Mouse (Mus musculus): Measurements from ENCODE around the gene Nsl1. TPM values are rescaled to one million over a fixed set of nuclear protein-coding genes. Genes with fewer than 3 reads are reported as not detected.
A peak's percentile ranks its signal among the peaks of the same experiment; 100 is the strongest.

Gene Nsl1
- polyA plus RNA-seq, 2 experiments = 8.8 to 11.2 TPM

DNA sequence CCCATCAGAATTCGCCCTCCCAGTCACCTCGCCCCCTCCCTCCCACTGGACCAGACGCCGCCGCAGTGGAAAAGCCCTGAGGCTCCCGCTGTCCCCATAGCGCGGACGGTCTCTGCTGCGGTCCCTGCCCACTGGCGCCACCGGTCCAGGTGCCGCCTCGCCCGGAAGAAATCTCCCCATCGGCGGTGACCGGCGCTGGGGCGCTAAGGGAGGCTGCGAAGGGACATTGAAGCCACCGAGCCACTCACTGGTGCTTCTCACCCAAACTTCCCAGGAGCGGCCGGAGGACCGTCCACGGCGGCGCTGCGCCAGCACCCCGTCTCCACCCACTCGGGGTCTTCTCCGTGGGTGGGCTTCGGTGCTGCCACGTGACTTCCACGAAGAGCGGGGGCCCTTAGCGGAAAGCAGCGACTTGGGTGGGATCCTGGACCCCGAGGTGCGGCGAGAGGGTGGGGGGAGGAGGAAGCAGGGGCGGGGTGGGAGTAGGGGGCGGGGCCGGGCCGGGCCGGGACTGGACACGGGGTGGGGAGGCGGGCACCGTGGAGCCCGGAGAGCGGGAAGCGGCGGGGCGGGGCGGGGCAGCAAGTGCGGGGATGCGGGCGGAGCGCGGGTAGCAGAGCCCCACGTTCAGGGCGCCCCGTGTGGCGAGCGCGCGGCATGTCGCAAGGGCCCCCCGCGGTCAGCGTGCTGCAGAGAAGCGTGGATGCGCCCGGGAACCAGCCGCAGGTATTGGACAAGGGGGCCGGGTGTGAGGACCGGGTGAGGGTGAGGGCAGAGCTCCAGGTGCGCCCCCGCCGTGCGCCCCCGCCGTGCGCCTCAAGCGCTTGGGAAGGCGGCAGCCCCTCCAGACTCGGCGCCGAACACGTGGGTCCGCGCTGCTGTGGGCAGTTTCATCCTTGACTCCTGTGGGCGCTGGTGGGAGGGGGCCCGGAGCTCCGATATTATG is 35.3 kb downstream of the Nsl1 start, which contains the start of gene Batf3:
Gene Batf3 (plus strand): TSS at position 46 of the 946 bp plus-strand sequence.
- H3K4me2 ChIP-seq (ENCODE audit: low read depth) = peak within 1 kb of the TSS; percentile 47
- H3K36me3 ChIP-seq (replicated peaks; ENCODE audit: control insufficient read depth, insufficient read depth, low read depth) = no peaks in the 10 kb centered on the region
- no peak within 1 kb of the TSS for H3K27ac ChIP-seq
- TF ChIP-seq CTCF (IDR thresholded peaks at IDR 0.05; ENCODE audit: low read depth) (no peak), EP300 (IDR thresholded peaks at IDR 0.05; ENCODE audit: low read depth) (no peak)
- H3K9ac ChIP-seq (replicated peaks) = no peak within 1 kb of the TSS
- no peaks in the 10 kb centered on the region for H3K4me1 ChIP-seq (replicated peaks; ENCODE audit: control insufficient read depth in 2 of 2, insufficient read depth in 2 of 2, low read length in 1 of 2)
- DNase-seq (ENCODE audit: low read depth in 3 of 3, low spot score in 3 of 3) = no peak
- H3K4me3 ChIP-seq (ENCODE audit: insufficient read depth in 1 of 2, low read depth in 2 of 2, low read length in 2 of 2) = peak within 1 kb of the TSS; percentile 38 to 42
- ATAC-seq (ENCODE audit: insufficient read depth) = peak; percentile 21; the same call in 1 of the 2 replicates
- peaks cover 44% of the 10 kb centered on the region for H3K27me3 ChIP-seq (ENCODE audit: control insufficient read depth, insufficient read depth, low read length)
- H3K9me3 ChIP-seq (ENCODE audit: control insufficient read depth, low read length) = no peaks in the 10 kb centered on the region
- 2% methylated on average over 91 of the region's 95 CpGs for WGBS (ENCODE audit: insufficient replicate concordance)

DNA sequence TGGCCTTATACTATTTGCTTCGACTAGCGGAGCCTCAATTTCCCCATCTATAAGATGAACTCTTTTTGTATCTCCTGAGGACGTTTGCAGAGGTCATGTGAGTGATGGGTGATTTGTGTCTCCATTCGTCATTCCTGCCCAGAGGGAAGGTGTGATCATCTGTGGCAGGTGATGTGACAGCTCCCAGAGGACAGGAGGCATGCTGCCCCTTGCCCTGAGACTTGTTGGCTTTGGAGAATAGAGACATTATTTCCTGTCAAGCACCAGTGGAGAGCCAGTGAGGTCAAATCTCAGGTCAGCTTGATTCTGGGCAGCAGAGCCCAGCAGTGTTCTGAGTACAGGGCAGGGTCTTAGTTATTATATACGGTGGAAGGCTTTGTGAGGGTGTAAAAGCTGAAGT is 36.3 kb downstream of the Nsl1 start:
- H3K36me3 ChIP-seq (replicated peaks; ENCODE audit: control insufficient read depth, insufficient read depth, low read depth) = no peaks in the 10 kb centered on the region
- H3K4me3 ChIP-seq (ENCODE audit: insufficient read depth in 1 of 2, low read depth in 2 of 2, low read length in 2 of 2) = no peak overlapping the region
- H3K4me2 ChIP-seq (ENCODE audit: low read depth) = no peak overlapping the region
- H3K27me3 ChIP-seq (ENCODE audit: control insufficient read depth, insufficient read depth, low read length) = peaks cover 44% of the 10 kb centered on the region
- no peak overlapping the region for H3K9ac ChIP-seq (replicated peaks)
- ATAC-seq (ENCODE audit: insufficient read depth) (no peak), DNase-seq (ENCODE audit: low read depth in 3 of 3, low spot score in 3 of 3) (no peak)
- no peaks in the 10 kb centered on the region for H3K4me1 ChIP-seq (replicated peaks; ENCODE audit: control insufficient read depth in 2 of 2, insufficient read depth in 2 of 2, low read length in 1 of 2)
- WGBS (ENCODE audit: insufficient replicate concordance) = 42% methylated on average over 5 of the region's 5 CpGs
- no peaks in the 10 kb centered on the region for H3K9me3 ChIP-seq (ENCODE audit: control insufficient read depth, low read length)
- no peak overlapping the region for H3K27ac ChIP-seq
- TF ChIP-seq EP300 (IDR thresholded peaks at IDR 0.05; ENCODE audit: low read depth) = no peak
- TF ChIP-seq CTCF (IDR thresholded peaks at IDR 0.05; ENCODE audit: low read depth) = no peak

DNA sequence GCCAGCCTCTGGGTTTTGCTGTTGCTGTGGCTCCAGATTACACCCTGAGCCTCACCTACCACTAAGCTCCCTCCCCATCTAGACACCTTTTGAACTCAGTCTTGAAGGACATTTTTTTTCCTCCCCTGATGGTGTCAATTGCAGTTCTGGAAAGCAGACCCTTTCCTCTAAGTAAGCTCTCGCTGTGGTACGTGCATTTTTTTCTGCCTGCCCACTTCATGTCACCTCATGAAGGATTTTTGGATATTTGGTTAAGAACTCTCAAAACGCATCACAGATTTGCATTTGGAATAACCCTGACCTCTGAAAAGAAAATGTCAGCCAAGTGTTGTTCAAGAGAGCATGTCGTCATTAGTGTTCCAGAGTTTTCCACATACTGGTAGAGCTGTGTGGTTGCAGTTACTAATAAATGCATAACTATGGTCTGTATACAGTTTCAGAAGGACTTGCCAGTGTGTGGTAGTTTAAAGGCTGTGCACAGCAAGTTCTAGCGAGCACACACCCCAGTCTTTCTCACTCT is 37.0 kb downstream of the Nsl1 start:
- no peak overlapping the region for H3K4me3 ChIP-seq (ENCODE audit: insufficient read depth in 1 of 2, low read depth in 2 of 2, low read length in 2 of 2)
- H3K9me3 ChIP-seq (ENCODE audit: control insufficient read depth, low read length) = no peaks in the 10 kb centered on the region
- H3K9ac ChIP-seq (replicated peaks) = no peak overlapping the region
- H3K36me3 ChIP-seq (replicated peaks; ENCODE audit: control insufficient read depth, insufficient read depth, low read depth) = no peaks in the 10 kb centered on the region
- TF ChIP-seq EP300 (IDR thresholded peaks at IDR 0.05; ENCODE audit: low read depth) = no peak
- TF ChIP-seq CTCF (IDR thresholded peaks at IDR 0.05; ENCODE audit: low read depth) = no peak
- DNase-seq (ENCODE audit: low read depth in 3 of 3, low spot score in 3 of 3) (no peak), ATAC-seq (ENCODE audit: insufficient read depth) (no peak)
- peaks cover 44% of the 10 kb centered on the region for H3K27me3 ChIP-seq (ENCODE audit: control insufficient read depth, insufficient read depth, low read length)
- H3K27ac ChIP-seq = no peak overlapping the region
- H3K4me2 ChIP-seq (ENCODE audit: low read depth) = no peak overlapping the region
- 59% methylated on average over 5 of the region's 5 CpGs for WGBS (ENCODE audit: insufficient replicate concordance)
- H3K4me1 ChIP-seq (replicated peaks; ENCODE audit: control insufficient read depth in 2 of 2, insufficient read depth in 2 of 2, low read length in 1 of 2) = no peaks in the 10 kb centered on the region

DNA sequence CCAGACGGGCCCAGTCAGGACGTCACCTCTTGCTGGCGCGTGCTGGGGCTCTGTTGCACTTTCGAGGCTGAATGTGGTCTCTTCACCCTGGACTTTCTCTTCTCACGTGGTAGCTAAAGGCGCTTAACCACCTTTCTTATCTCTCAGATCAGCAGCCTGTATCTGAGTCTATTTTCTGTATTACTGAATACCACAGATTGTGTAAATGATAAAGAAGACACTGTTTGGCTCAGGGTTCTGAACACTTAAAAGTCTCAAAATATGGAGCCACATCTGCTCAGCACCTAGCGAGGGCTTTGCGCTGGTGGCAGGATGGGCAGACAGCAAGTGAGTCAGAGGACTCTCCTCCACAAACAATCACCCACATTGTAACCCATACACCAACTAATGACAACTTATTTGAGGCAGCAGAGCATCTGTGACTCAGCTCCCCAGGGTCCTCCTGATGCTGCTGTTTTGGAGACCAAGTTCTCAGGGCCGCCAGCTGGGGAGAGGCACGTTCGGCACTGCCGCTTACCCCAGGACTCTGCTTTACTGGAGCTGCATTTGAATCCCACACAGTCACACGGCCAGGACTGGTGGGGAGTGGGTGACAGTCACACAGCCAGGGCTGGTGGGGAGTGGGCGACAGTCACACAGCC is 40.0 kb downstream of the Nsl1 start:
- WGBS (ENCODE audit: insufficient replicate concordance) = 67% methylated on average over 15 of the region's 15 CpGs
- Histone ChIP-seq H3K27ac (no peak overlapping the region), H3K4me3 (ENCODE audit: insufficient read depth in 1 of 2, low read depth in 2 of 2, low read length in 2 of 2) (no peak overlapping the region), H3K27me3 (ENCODE audit: control insufficient read depth, insufficient read depth, low read length) (peaks cover 30% of the 10 kb centered on the region), H3K4me2 (ENCODE audit: low read depth) (no peak overlapping the region), H3K9ac (replicated peaks) (no peak overlapping the region), H3K9me3 (ENCODE audit: control insufficient read depth, low read length) (no peaks in the 10 kb centered on the region), H3K36me3 (replicated peaks; ENCODE audit: control insufficient read depth, insufficient read depth, low read depth) (no peaks in the 10 kb centered on the region), H3K4me1 (replicated peaks; ENCODE audit: control insufficient read depth in 2 of 2, insufficient read depth in 2 of 2, low read length in 1 of 2) (no peaks in the 10 kb centered on the region)
- DNase-seq (ENCODE audit: low read depth in 3 of 3, low spot score in 3 of 3) = no peak
- no peak for ATAC-seq (ENCODE audit: insufficient read depth)
- TF ChIP-seq CTCF (IDR thresholded peaks at IDR 0.05; ENCODE audit: low read depth) = no peak
- TF ChIP-seq EP300 (IDR thresholded peaks at IDR 0.05; ENCODE audit: low read depth) = no peak

GRCm38 (mm10) chr1:191105246-191105645 is 42.4 kb downstream of the Nsl1 start:
- WGBS (ENCODE audit: insufficient replicate concordance) = 60% methylated on average over 9 of the region's 9 CpGs
- Histone ChIP-seq H3K4me3 (ENCODE audit: insufficient read depth in 1 of 2, low read depth in 2 of 2, low read length in 2 of 2) (no peak overlapping the region), H3K9me3 (ENCODE audit: control insufficient read depth, low read length) (no peaks in the 10 kb centered on the region), H3K9ac (replicated peaks) (no peak overlapping the region), H3K27me3 (ENCODE audit: control insufficient read depth, insufficient read depth, low read length) (peaks cover 6% of the 10 kb centered on the region; the same call in 1 of the 2 replicates), H3K4me1 (replicated peaks; ENCODE audit: control insufficient read depth in 2 of 2, insufficient read depth in 2 of 2, low read length in 1 of 2) (no peaks in the 10 kb centered on the region), H3K36me3 (replicated peaks; ENCODE audit: control insufficient read depth, insufficient read depth, low read depth) (no peaks in the 10 kb centered on the region), H3K27ac (no peak overlapping the region), H3K4me2 (ENCODE audit: low read depth) (no peak overlapping the region)
- ATAC-seq (ENCODE audit: insufficient read depth) (no peak), DNase-seq (ENCODE audit: low read depth in 3 of 3, low spot score in 3 of 3) (no peak)
- TF ChIP-seq EP300 (IDR thresholded peaks at IDR 0.05; ENCODE audit: low read depth) (no peak), CTCF (IDR thresholded peaks at IDR 0.05; ENCODE audit: low read depth) (no peak)

All from liver, embryonic 14.5 days (tissue).